Mouse (Mus musculus): ENCODE data around the gene Rimbp2.
"Not testable (repeated sequence)": the region's sequence is repeated elsewhere in the genome, so short reads cannot be mapped to it uniquely, and the experiment has no call there.

Gene Rimbp2

DNA sequence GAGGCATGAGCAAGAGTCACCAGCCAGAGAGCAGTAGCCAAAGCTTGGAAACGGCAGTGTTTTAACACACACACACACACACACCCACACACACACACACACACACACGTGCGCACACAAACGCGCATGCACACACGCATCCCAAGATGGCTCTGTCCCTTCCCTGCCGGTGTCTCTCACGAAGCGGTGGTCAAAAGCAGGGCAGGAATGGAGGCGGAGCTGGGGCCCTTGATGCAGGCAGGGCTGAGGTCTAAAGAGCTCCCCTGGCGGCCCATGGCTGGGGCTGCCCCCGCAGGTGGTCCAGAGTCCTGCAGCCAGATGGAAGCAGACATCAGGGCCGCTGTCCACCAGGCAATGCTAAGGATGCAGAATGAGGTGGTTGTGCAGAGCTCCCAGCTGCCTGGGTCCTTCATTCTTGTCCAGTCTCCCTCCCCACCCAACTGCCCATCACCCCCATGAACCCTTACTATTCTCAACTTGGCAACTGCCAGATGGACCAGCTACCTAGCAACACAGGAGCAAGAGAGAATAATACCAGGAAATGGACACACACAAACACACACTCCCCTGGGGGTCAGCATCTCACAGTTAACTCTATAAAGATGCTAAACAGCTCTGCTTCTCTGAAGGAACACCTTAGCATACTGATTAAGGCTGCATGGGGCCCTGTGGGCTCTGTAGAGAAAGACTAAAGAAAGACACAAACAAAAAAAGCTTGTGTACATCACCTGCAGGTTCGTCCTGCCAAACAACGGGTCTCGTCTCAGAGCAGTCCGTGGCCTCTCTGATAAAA lies at the start of gene Rimbp2:
Gene Rimbp2 (minus strand): TSS at position 209 of the 793 bp plus-strand sequence.
- no peak for DNase-seq

GRCm38 (mm10) chr5:129002571-129003011 lies 49.3 kb upstream of the Rimbp2 start:
- DNase-seq, result no peak

GRCm38 (mm10) chr5:129000706-129001468 lies 47.6 kb upstream of the Rimbp2 start:
- DNase-seq, result no peak

GRCm38 (mm10) chr5:128987141-128987954 lies 34.1 kb upstream of the Rimbp2 start:
- no peak for DNase-seq

GRCm38 (mm10) chr5:128985946-128986345 lies 32.7 kb upstream of the Rimbp2 start:
- DNase-seq, result no peak

DNA sequence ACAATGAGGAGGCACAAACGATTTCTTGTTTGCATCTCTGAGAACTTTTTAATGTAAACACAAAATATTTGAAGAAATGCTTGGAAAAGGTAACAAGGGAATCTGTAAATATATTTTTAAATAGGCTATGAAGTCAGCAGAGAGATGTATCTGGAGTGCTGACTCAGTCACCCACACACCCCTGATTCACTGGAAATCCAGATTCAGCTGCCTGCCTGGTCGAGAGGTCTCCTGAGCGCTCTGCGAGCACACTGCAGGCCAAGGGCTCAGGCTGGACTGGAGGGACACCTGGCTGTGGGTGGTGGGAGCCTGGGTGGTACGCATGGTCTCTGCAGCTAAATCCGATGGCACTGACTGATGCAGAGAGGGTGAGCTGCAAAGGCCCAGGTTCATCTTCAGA lies 31.2 kb upstream of the Rimbp2 start:
- DNase-seq, result no peak

- DNase-seq, result peak; percentile 53 to 60
Measured at GRCm38 (mm10) chr5:128981607-128982006, 28.3 kb upstream of the Rimbp2 start.

GRCm38 (mm10) chr5:128980857-128981256 lies 27.6 kb upstream of the Rimbp2 start:
- no peak for DNase-seq

DNA sequence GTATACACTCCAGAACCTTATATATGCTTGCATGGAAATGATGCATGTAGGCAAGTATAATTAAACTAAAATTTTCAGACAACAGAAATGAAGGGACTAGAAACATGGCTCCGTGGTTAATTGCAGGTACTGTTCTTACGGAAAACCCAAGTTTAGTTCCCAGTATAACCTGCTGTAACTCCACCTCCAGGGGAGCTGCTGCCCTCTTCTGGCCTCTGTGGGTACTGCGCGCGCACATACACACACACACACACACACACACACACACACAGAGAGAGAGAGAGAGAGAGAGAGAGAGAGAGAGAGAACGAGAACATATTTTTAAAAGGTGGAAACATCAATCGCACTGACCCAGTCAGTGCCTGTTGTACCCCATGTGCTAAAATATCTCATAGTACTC lies 25.7 kb upstream of the Rimbp2 start:
- DNase-seq, result no peak

DNA sequence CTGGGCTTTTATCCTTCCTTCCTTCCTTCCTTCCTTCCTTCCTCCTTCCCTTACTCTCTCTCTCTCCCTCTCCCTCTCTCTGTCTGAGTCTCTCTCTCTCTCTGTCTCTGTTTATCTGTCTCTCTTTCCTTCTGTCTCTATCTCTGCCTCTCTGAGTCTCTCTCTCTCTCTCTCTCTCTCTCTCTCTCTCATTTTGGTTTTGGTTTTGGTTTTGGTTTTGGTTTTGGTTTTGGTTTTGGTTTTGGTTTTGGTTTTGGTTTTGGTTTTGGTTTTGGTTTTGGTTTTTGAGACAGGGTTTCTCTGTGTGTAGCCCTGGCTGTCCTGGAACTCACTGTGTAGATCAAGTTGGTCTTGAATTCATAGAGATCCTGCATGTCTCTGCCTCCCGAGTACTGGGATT lies 24.2 kb upstream of the Rimbp2 start:
- DNase-seq, result not testable (repeated sequence)

DNA sequence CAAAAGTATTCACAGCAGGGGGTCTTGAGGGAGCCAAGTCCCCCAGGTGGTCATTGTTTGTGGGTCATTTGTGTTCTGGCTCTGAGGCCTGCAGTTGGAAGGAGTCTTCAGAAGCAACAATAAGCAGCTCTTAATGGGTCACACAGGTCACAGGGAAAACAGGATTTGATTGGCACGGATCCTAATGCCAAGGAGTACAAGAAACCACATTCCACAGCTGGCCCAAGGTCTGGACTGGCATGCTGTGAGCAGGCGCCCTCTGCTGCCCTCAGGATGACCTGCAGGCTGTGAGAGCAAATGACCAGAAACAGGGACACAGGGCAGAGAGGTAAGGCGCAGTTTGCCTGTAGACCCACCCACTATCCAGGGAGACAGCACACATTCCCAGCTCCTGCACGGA lies 23.0 kb upstream of the Rimbp2 start:
- peak in 1 of 2 experiments; percentile 9 for DNase-seq

DNA sequence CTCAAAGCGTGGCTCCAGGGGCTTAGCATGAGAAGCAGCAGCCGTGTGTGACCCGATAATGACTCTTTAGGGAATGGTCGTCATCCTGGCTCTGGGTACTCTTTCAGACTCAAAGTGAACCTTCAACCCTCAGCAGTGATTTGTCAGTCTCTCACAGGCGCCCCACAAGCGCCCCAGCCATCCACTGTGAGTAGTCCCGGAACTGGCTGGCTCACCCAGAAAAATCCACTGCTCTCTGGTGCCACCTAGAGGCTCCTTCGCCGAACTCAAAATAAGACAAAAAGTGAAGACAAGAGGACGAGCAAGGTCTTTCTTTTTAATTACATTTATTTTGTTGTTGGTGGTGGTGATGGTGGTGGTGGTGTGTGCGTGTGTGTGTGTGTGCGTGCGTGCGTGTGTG lies 18.0 kb upstream of the Rimbp2 start:
- DNase-seq, result peak; percentile 45 to 67

GRCm38 (mm10) chr5:128970878-128971277 lies 17.6 kb upstream of the Rimbp2 start:
- no peak for DNase-seq

DNA sequence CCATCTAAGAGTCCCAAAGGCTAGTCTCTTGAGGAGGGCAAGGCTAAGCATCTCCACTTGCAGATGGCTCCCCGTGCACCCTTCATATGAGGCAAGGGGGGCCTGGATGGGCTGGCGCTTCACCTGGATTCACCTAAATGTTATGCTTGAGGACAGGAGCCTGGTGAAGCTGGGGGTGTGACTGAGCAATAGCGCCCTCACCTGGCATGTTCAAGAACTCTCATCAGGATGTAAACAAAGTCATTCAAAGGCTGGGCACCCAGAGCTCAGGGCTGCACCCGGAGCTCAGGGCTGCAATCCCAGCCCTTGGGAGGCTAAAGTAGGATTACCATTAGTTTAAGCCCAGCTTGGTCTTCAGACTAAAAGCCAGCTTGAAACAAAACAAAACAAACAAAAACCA lies 11.1 kb upstream of the Rimbp2 start:
- no peak for DNase-seq

- no peak for DNase-seq
Measured at GRCm38 (mm10) chr5:128958916-128959315, 5.6 kb upstream of the Rimbp2 start.

DNA sequence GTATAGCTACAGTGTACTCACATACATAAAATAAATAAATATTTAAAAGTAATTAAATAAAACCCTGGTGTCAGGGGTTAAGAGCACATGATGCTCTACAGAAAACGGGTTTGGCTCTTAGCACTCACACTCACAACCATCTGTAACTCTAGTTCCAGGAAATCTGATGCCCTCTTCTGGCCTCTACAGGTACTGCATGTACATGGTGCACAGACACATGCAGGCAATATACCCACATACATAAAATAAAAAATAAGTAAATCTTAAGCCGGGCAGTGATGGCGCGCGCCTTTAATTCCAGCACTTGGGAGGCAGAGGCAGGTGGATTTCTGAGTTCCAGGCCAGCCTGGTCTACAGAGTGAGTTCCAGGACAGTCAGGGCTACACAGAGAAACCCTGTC lies 1.1 kb upstream of the Rimbp2 start:
- DNase-seq, result peak in 1 of 2 experiments; percentile 8

DNA sequence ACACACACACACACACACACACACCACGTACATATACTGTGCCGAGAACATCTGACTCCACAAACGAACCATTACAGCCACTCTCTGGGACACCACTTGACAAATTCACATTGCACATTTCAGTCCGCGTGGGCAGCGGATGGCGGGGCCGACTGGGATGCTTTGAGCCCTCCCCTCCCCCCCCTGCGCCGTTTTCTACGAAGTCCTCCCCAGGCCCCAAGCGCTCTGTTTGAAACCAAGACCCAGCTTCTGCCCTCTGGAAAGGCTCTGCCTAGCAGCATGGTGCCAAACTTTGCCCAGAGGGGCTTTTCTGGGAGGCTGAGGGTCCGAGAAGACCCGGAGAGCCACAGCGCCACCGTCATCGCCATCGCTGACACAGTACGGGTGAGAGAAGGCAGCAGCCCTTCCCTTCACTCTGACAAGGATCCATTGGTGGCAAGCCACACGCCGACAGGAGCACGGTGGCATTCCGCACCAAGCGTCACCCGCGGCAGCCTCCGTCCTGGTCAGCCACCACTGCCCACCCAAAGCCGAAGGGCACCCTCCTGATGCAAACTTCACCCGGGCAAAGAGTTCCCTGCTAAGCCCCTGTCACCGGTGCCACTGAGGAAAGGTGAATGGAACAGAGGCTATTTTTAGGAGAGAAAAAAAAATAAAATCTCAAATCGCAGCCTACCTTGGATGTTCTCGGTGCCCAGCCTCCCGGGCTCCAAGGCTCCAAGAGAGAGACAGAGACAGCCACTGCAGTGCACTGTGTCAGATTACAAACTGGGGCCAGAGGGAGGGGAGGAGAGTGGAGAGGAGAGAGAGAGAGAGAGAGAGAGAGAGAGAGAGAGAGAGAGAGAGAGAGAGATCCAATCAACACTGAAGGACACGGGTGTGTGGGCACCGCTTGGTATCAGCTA lies 743 bp downstream of the Rimbp2 start:
- DNase-seq, result no peak

- no peak for DNase-seq
Measured at GRCm38 (mm10) chr5:128951472-128951871, 1.8 kb downstream of the Rimbp2 start.

DNA sequence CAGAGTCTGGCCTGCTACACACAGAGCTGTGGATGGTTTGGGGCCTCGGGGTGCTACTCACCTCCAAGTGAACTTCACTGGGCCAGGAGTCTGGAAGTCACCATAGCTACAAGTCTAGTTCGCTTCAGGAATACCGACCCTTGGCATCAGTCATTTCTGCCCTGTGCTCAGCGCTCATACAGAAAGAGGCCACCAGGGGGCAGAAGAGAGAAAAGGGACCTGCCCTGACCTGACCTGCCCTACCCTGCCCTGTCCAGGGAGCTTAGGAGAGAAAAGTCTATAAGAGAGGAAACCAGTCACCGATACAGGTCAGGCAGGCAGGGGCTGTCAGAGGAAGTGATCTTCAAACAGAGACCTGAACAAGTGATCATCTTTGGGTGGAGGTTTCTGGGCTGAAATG lies 6.2 kb downstream of the Rimbp2 start:
- DNase-seq, result peak in 1 of 2 experiments; percentile 6

DNA sequence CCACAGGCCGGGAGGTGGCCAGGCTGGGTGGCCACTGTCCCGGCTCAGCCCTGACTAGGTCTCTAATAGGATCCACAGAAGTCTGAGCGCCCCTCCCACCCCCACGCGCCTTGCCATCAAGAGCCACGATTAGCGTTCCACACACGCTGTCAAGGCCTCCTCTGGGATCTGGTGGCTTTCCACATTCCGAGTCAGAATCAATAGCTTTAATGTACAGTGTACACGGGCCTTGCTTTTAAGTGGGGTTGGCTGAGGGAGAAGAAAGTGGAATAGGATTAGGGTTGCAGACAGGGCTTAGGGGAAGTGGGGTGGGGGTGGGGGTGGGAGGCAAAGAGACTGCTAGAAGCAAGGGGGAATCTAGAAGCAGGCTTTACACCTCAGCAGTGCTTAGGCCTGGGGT lies 12.8 kb downstream of the Rimbp2 start:
- DNase-seq, result no peak

- DNase-seq, result no peak
Measured at GRCm38 (mm10) chr5:128935359-128935899, 17.9 kb downstream of the Rimbp2 start.

DNA sequence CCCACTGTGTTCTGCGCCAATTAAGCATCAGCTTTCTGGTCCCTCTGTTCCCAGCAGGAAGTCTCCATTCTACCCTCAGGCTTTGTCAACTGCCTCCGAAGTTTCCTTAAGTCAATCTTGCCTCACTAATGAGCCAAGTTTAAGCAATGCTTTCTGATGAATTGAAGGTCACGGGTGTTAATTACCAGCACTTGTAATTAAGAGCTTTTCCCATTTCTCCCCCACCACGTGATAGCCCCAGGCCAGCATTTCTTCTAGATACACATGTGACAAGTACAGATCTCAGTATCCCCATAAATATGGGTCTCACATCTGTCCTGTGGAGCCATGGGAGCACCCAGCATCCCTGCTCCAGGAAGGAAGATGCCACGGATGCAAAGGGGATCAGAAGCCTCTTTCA lies 20.5 kb downstream of the Rimbp2 start:
- no peak for DNase-seq

All from thymus, postnatal 36 days (tissue).